Mouse (Mus musculus): ENCODE results near the gene Psapl1. TPM values are rescaled to one million over a fixed set of nuclear protein-coding genes. Genes with fewer than 3 reads are reported as not detected.

Psapl1 gene
- total RNA-seq (2022), result not detected

DNA sequence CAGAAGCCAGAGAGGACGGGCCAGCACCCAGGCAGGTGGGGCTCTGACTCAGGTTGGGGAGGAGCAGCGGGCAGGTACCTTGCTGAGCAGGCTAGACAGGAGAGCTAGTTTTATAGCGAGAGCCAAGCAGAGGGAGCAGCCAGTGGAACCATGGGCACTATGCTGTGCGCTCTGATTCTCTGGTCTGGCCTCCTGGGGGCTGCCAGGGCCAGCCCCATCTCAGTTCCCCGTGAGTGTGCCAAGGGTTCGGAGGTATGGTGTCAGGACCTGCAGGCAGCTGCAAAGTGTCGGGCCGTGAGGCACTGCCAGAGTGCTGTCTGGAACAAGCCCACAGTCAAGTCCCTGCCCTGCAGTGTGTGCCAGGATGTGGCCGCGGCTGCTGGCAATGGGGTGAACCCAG is at the start of gene Psapl1:
Psapl1 (plus strand) TSS at position 106 of the 400 bp plus-strand sequence.
- no peak for DNase-seq (ENCODE audit: low spot score in 2 of 2)

DNA sequence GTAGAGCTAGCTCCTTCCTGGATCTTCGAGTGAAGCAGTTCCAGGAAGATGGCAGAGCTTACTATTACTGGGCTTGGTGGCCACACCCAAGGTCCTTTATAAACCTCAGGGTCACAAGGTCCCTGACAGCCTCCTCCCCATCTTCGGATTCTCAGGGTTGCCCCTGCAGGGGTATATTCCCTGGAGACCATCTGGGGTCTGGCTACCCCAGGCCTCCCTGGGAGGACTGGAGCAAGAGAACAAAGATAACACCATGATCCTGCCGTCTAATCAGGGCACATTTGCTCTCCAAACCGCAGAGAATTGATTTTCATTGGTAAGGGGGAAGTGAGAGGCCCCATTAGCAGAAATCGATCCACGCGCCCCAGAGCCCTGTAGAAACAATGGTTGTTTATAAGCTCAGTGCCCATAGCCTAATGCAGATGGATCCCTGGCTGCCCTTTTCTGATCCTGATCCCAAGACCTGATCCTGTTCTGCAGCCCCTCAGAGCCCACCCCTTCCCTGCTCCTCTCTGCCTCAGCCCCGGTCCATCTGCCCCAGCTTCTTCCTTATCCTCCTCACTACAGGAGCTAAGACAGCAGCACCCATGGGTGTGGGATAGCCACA is 48.8 kb upstream of the Psapl1 start:
- no peak for DNase-seq (ENCODE audit: low spot score in 2 of 2)

DNA sequence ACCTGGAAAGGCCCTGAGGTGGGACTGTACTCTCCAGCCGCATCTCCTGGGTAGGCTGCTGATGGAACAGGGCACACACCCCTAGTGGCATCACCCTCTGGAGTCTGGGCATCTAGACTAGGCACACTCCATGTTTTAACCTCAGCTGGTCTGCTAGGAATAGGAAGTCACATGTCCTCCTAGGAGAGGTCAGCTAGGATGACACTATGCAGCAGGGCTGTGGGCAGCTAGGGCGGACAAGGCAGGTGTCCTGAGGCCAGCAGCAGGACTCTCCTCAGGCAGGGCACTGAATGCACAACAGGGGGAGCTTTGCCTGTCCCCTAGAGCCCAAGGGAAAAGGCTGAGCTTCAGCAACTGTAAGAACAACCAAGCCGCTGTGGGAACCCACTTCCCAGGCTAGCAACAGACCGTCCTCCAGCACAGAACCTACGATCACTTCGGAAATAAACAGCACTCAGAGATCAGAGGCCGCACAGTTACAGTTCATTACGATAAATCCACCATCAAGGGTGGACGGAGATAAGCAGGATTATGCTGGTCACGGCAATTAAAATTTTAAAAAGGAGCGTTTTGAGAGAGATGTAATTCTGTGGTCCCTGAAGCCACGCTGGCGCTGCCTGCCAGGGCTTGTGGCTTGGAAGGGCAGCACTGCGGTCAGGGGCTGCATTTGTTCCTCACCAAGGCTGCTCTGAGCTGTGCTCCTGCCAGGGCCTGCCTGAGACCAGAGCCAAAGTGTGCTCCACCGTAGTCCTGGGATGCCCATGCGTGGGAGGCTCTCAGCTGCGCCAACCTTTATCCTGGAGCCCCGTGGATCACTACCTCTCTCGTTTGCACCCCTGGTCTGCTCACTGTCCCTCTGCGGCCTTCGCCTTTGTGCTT is 38.2 kb upstream of the Psapl1 start:
- DNase-seq (ENCODE audit: low spot score in 2 of 2), result no peak

GRCm38 (mm10) chr5:36166346-36167013 is 37.3 kb upstream of the Psapl1 start:
- DNase-seq (ENCODE audit: low spot score in 2 of 2), result no peak

GRCm38 (mm10) chr5:36168963-36169650 is 34.7 kb upstream of the Psapl1 start:
- peak in 1 of 2 experiments; percentile 57 for DNase-seq (ENCODE audit: low spot score in 2 of 2)

DNA sequence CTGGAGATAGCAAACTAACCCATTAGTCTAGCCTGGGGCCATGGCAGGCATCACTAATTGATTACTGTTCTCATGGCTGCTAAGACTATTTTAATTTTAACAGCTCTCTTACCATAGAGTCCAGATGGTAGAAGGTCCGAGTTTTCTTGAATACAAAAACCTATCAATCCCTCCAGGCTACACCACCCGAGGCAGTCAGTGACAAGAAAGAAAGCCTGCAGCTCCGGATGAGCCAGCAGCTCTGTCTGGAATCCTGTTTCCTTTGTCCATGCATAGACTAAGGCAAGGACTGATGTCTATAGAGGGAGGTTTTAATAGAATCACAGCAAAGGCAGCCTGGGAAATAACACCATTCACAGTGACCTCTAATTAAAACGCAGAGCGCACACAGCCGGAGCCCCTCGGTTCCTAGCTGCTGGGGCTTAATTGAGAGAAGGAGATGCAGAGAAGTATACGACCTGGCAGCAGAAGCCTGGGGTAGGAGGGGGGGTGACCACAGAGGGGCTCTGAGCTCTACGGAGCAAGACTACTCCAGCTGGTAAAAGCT is 29.2 kb upstream of the Psapl1 start:
- DNase-seq (ENCODE audit: low spot score in 2 of 2), result no peak

DNA sequence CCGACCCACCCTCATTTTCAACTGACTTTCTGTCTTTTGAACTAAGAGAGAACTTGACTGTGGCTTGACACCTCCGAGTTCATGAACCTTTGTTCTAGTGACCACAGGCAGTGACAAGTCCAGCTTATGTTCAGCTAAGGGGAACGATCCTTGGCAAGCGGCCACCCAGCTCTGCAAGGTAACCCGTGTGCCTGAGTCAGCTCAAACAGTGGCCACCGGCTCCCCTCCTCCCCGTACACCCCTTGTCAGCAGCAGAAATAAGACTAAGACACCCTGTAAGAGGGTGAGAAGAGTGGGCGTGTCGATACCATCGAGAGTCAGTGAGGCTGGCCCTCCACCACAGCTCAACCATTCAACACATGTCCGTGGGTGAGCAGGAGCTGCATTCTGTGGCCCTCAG is 27.4 kb upstream of the Psapl1 start:
- DNase-seq (ENCODE audit: low spot score in 2 of 2), result no peak

- DNase-seq (ENCODE audit: low spot score in 2 of 2), result no peak
These were observed 26.9 kb upstream of the Psapl1 start for GRCm38 (mm10) chr5:36176873-36177272.

- no peak for DNase-seq (ENCODE audit: low spot score in 2 of 2)
These were observed 25.6 kb upstream of the Psapl1 start for GRCm38 (mm10) chr5:36178215-36178614.

- no peak for DNase-seq (ENCODE audit: low spot score in 2 of 2)
These were observed 25.0 kb upstream of the Psapl1 start for GRCm38 (mm10) chr5:36178785-36179184.

GRCm38 (mm10) chr5:36179708-36180107 is 24.1 kb upstream of the Psapl1 start:
- no peak for DNase-seq (ENCODE audit: low spot score in 2 of 2)

DNA sequence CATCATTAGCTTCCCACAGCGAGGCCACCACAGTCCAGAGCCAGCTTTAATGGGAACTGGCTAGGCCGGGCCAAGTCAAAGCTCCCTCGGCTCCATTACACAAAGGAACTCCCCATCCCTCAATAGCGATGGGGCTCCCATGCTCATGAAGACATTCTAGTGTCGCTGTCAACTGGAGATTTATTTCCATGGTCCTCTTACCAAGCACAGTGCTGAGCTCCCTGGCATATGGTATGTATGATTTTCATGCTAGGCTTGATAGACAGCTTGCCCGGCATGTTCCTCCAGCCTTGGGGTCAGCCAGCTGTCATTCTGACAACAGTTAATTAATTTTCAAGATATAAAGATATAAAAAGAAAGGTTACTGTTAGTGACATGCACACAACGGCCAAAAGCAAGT is 21.5 kb upstream of the Psapl1 start:
- no peak for DNase-seq (ENCODE audit: low spot score in 2 of 2)

DNA sequence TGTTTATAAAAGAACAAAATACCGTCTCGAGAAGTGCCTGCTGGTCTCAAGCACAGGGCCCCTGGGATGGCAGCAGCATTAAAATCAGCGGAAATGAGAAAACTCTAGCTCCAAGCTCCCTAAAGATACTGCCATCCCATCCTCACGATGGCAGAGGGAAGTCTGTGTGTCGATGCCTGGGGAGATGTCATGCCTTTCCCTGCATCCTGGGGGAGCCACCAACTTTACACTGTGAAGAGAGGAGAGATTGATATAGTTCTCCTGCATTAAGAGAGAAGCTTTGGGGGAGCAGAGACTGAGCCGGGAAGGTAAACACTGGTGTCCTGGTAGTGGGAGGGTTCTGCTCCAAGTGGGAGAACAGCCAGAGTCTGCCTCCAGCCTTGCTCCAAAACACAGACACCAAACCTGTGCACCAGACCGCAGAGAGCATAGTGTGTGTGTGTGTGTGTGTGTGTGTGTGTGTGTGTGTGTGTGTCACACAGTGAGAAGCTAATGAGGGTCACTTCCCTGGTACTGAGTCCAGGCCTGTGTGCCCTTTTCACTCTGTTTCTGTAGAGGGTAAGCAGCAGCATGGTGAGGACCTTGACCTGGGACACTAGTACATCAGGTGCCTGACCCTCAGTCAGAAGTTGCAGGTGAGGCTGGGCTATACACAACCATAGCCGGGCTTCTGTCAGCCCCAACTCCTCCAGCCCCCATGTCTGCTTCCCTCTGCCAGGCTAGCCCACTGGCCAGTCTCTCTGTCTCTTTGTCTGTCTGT is 17.3 kb upstream of the Psapl1 start:
- no peak for DNase-seq (ENCODE audit: low spot score in 2 of 2)

DNA sequence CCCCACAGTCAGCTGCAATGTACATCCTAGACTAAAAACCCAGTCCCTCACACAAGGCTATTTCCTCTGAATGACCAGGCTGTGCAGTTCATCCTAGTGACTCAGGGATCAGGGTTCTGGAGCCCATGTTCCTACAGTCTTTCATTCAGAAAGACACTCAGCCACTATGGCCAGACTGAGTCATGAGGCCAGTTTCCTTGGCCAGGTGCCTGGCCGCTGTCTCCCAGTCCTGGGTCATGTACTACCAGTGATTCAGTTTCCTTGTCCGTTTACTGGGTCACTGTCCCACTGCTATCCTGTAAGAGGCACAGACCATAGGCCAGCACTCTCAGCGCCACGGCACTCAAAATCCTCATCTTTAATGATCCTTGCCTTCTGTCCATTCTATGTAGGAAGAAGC is 15.5 kb upstream of the Psapl1 start:
- no peak for DNase-seq (ENCODE audit: low spot score in 2 of 2)

GRCm38 (mm10) chr5:36191285-36191684 is 12.5 kb upstream of the Psapl1 start:
- no peak for DNase-seq (ENCODE audit: low spot score in 2 of 2)

DNA sequence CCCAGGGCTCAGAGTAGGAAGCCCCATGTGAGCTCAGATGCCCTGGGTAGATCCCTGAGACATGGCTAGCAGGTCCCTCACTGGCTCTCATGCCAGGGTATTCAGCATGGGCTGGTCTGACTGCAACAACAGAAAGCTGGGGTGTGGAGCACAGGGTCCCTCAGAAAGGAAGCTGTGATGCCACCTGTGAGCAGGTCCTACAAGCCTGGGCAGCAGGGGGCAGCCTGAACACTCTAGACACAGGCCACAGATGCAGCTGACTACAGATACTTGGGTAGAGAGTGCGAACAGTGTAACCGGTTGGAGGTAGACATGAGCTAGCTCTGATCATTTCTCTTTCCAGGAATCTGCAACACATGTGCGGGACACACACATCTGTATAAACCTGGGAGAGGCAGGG is 11.9 kb upstream of the Psapl1 start:
- DNase-seq (ENCODE audit: low spot score in 2 of 2), result no peak

DNA sequence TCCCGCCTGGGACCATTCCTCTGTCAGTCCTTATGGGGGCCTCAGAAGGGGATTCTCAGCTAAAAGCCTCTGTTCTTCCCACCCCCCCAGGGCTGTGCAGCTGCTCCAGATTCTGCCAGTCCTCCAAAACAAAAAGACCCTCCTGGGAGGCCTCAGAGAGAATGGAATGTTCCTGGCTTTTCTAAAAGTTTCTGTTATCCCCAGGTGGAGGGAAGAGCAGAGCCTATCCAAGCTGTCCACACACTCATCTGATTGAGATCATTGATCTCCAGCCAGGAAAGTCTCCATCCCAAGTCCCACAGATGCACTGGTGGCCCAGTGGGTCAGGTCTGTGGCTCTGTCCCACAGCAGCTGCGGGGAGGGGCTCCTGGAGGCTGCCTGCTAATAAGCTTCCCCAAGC is 11.1 kb upstream of the Psapl1 start:
- no peak for DNase-seq (ENCODE audit: low spot score in 2 of 2)

DNA sequence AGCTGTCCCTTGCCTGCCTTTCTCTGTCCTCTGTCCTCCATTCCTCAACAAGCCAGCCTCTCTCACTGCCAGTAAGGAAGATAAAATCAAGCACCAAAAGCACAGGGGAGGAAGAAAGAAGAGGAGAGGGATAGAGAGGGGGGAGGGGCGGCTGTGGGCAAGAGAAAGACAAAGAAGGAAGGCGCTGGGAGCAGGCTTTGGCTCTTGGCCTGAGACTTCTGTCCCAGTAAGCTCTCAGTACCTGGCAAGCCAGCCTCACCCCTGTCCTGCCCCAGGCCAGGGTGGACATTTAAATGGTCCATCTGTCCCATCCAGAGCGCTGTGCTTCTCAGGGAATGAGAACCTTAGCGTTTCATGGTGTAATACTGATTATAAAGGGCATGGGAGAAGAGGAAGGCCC is 9.2 kb upstream of the Psapl1 start:
- no peak for DNase-seq (ENCODE audit: low spot score in 2 of 2)

DNA sequence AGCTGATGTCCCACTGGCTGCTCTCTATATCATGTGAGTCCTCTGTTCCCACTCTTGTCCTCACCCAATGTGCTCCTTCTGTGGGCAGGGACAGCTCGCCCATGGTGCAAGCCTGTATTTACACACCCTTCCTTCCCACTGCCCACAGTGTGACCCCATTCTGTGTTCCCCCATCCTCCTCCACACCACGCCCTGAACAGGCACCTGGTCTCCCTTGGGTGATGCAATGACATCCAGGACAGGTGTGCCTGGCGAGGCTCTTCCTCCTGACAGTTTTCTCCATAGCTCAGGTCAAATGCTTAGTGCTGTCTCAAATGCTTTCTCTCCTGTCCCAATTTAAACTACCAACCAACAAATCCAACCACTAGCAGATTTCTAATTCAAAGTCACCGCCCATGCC is 8.4 kb upstream of the Psapl1 start:
- DNase-seq (ENCODE audit: low spot score in 2 of 2), result no peak

GRCm38 (mm10) chr5:36199519-36199918 is 4.3 kb upstream of the Psapl1 start:
- no peak for DNase-seq (ENCODE audit: low spot score in 2 of 2)

DNA sequence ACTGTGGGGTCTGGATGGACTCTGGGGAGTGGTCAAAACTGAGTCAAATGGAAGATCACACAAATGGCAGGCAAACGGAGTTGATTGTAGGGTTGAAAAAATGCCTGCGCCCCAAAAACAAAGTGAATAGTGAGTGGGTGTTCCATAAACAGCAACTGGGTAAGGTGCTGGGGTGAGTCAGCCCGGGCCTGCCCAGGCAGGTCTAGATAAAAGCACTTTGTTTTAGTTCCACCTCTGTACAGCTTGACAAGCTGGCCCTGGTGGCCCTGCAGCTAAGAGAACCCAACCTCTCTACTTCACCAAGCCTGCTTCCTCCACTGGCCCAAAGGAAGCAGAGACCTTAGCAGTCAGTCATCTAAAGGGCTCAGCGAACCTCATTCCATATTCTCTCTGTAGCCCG is 1.0 kb upstream of the Psapl1 start:
- no peak for DNase-seq (ENCODE audit: low spot score in 2 of 2)
